Mouse (Mus musculus) kidney, adult 8-10 months (tissue): ENCODE measurements around the gene Zic5.
A peak's percentile ranks its signal among the peaks of the same experiment; 100 is the strongest.

Source experiments
- DNase-seq, 2 experiments: peaks; one replicate each; pipeline ENCODE4 v3.0.0; 2022

Gene Zic5

DNA sequence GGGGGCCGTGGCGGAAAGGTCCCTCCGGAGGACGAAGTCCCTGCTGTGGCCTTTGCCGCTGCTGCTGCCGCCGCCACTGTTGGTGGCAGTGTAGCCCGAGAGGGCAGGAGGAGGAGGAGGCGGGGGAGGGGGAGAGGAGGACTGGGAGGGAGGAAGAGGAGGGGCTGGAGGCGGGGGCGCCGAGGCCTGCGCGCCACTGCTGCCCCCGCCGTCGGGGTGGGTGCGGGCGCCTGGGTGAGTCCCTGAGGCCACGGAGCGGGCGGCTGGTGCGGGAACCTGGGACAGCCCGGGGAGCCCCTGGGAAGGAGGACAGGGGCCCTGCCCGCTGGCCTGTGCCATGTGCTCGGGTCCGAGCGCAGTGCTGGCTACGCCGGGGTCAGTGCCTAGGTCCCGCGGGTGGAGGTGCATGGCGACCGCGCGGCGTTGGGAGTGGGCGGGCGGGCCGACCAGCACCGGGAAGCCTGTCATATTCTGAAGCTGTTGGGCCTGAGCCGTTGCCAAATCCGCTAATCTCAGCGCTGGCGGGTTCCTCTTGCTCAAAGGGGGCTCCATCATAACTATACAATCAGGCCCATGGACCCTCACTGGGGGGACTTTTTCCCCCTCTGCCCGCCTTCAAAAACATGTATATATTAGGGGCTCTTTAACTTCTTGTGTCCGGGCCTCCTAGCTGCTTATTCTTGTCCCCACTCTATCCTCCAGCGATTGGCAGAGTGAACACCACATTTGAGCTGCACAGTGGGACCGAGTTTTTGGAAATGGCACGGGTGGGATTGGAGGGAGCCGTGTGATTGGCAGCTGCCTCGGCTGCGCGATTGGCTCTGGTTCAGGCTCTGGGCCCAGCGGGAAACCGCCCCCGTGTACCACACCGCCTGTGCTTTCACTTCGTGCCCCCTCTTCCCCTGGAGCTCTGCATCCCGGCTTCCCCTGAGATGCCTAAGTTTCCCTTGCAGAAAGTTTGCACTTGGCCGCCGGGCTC lies at the start of gene Zic5:
Zic5 (minus strand) TSS at position 915 of the 979 bp plus-strand sequence.
- no peak for DNase-seq

GRCm38 (mm10) chr14:122513511-122514036 lies 48.1 kb upstream of the Zic5 start:
- DNase-seq = no peak

GRCm38 (mm10) chr14:122511519-122511918 lies 46.0 kb upstream of the Zic5 start:
- DNase-seq = peak in 1 of 2 experiments; percentile 27

DNA sequence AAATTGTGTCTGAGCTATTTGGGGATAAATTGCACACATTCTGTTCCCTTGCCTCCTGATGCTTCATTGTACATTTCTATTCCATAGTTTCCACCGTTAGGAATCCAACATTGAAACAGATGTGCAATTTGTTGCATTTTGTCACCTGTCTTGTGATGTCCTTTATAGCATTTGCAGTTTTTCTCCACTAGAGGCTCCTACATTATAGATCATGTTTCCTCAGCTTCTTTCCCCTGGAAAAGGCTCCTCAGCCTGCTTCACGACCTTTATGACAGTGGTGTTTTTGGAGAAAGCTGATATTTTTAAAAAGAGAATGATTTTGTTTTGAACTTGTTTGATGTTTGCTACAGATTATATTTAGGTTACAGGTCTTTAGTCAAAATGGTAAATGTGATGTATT lies 43.6 kb upstream of the Zic5 start:
- no peak for DNase-seq

- no peak for DNase-seq
Observed at GRCm38 (mm10) chr14:122492015-122492414, 26.5 kb upstream of the Zic5 start.

DNA sequence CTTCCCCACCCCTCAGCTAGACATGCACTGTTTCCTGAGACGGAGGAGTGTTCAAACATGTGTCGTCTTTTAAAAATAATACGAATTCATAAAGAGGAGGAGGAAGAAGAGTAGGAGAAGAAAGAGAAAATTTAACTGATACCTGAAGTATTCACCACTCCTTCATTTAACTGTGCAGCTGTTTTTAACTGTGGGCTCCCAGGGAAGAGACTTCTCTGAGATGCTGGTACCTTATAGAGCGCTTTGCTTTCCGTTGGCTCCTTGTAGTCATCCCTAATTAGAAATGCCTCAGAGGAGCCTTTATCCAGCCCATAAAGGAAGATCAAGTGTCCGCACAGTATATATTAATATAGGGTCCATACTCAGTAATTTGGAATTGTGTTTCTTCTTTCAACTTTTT lies 26.0 kb upstream of the Zic5 start:
- DNase-seq = no peak

DNA sequence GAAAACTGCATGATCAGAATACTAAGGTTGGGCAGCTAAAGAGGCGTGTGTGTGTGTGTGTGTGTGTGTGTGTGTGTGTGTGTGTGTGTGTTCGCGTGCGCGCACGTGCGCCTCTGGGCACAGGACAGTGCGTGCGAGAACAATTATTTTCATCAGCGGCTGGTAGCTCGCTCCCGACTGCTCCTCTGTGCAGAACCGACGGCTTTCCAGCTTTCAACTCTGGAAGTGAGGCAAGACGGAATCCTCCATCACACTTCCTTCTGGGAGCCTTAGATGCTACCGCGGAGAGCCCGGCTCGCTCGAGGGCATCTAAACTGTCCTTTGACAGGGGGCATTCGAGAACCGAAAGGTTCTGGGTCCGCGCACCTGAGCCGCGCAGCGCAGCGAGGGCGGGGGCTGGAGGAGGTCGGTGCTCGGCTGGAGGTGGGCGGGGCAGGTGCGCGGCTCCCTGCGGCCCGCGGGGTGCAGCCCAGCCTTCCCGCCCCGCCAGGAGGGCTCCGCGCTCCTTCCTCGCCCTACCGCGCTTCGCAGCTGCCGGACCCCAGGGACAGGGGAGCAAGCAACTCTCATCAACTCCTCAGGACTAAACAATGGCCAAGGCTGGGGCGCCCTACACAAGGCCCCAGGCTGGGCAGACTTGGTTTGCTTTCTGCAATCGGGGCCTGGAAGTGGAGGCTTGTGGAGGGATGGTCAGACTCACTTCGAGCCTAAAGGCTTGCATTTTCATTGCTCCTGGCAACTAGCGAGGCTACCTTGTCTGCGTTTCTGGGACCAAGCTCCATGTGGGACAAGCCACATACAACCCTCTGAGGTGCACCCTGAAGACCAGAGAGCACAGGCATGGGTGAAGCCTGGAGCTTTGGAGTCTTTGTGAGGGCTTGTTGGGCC lies 25.2 kb upstream of the Zic5 start, which contains the start of gene Gm10837:
Gm10837 (plus strand) TSS at position 146 of the 888 bp plus-strand sequence.
- DNase-seq = no peak

GRCm38 (mm10) chr14:122489686-122490414 lies 24.4 kb upstream of the Zic5 start:
- DNase-seq = no peak

DNA sequence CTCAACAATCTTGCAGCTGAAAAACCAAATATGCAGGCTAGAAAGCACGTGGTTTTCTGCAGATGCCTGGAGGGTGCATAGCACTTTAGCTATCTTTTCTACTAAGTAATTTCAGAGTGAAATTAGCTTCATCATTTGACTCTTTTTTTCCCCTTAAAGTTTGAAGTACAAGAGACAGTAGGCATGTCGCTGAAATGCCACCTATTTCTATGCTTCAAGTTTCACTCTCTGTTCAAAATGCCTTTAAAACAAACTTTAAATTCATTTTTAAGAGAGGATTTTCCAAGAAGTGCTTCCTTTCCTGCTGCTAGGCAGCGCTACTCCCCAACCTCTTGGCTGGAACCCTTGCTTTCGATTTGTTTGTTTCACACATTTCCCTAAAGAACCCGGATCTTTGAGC lies 23.6 kb upstream of the Zic5 start:
- DNase-seq = no peak

GRCm38 (mm10) chr14:122487366-122487765 lies 21.9 kb upstream of the Zic5 start:
- DNase-seq = no peak

DNA sequence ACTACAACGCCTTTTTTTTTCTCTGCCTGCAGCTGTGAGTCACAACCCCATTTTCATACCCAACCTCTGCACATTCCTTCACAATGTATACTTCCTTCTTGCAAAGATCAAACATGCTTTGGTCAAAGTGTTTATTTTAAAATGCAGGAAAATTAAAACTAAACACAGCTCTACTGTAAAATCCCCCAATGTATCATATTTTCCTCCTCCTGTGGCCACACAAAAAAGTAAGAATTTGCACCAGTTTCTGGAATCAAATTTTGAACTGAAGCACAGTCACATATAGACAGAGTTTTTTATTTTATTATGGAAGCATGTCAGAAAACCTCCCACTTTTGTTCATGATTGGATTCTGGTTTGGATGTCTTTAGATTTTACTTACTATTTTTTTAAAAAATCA lies 21.1 kb upstream of the Zic5 start:
- no peak for DNase-seq

DNA sequence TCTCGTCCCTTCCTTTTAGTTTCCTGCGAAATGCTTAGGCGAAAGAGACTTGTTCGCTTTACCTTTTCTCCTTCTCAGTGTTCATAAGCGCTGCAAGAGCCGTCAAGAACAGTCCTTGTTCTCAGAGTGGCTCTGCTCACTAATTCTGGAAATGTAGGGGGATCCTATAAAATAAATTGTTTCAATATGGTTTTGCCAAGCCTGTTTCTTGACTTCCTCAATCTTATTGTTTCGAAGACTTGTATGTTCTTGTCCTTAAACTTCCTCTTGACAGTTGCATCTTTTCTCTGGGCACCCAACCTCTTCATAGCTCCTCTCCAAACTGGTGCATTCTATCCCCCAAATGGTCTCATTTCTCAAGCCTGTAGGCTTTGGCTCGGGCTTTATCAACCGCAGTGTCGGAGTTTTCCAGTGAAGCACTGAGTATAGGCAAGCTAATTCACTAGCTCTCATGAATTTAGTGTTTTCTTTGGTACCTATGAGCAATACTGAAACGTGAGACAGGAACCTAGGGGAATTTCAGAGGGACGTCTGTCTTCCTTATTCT lies 20.2 kb upstream of the Zic5 start:
- DNase-seq = no peak

DNA sequence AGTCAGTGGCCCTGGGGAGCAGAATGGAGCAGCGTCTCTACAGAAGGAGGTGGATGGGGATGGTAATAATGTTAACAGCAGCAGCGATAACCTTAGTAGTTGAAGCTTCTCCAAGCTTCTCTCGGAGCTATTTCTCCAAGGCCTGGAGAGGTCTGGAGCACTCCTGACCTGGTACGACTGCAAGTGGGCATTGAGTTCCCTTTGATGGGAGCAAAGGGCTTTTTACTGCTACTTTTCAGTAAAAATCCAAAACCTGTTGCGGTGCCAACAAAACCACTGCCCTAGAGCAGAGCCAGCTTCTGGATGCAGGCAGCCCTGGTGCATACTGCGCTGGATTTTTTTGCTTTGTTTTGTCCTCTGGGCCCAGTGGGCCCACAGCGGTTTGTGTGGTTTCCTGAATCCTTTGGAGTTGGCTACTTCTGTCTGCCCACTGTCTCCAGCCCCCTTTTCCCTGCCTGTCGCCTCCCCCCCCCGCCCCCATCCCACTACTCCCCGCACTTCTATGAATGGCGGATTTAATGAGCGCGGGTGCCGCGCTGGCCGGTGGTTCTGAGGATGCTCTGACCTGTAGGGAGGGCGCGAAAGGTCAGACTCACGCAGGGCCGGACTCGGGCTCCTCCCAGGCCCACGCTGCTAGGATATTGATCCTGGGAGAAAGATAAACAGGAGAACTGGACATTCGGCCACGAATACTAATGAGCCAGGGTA lies 19.5 kb upstream of the Zic5 start:
- DNase-seq = no peak

DNA sequence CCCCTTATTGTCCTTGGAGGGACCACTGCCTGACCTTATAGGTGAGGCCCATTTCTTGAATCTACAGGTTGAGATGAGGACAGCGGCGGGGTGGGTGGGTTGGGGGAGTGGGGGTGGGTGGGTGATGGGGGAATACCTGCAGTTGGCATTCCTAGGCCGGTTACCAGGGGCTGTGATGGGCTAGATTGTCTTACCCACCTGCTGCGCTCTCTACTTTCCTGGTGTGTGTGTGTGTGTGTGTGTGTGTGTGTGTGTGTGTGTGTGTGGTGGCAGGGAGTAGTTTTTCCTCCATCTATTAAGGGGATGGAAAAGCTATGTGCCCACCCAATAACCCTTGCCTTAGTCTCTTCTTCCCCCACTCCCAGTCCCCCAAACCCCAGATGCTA lies 19.0 kb upstream of the Zic5 start:
- DNase-seq = no peak

DNA sequence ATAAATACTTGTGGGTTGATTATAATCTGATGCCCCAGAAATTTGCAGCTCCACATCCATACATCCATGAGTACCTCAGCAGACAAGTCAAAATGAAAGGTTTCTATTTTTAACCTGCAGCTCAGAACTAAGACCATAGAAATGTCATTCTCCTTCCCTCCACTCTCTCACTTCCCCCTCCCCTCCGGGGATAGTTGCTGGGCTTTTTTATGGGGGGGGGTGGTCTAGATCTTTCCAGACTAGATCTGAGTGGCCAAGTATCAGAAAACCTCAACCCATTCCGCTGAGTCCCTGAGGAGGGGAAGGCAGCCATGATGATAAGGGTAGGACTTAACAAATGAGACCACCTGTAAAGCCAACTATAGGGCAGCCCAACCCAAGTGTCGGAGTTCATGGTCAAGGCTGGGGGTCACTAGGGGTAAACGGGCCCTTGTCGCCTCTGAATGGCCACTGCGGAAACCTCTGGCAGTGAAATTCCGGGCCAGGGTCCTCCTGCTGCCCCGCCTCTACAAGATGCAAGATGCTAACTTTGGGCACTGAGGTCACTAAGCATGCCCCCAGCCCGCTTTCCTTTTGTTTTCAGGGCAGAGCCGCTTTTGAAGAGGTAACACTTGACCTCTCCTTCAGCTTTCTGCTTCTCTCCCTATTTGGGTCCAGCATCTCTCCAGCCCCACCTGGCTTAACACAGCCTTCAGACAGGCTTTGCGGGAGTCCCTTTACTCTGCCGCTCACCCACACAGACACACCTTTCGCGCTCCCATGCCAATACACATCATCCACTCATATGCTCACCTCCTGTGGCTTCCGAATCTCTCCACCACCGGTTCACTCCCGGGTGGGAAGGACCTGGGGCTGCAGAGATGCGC lies 18.3 kb upstream of the Zic5 start:
- no peak for DNase-seq

GRCm38 (mm10) chr14:122483024-122483385 lies 17.5 kb upstream of the Zic5 start:
- DNase-seq = no peak

DNA sequence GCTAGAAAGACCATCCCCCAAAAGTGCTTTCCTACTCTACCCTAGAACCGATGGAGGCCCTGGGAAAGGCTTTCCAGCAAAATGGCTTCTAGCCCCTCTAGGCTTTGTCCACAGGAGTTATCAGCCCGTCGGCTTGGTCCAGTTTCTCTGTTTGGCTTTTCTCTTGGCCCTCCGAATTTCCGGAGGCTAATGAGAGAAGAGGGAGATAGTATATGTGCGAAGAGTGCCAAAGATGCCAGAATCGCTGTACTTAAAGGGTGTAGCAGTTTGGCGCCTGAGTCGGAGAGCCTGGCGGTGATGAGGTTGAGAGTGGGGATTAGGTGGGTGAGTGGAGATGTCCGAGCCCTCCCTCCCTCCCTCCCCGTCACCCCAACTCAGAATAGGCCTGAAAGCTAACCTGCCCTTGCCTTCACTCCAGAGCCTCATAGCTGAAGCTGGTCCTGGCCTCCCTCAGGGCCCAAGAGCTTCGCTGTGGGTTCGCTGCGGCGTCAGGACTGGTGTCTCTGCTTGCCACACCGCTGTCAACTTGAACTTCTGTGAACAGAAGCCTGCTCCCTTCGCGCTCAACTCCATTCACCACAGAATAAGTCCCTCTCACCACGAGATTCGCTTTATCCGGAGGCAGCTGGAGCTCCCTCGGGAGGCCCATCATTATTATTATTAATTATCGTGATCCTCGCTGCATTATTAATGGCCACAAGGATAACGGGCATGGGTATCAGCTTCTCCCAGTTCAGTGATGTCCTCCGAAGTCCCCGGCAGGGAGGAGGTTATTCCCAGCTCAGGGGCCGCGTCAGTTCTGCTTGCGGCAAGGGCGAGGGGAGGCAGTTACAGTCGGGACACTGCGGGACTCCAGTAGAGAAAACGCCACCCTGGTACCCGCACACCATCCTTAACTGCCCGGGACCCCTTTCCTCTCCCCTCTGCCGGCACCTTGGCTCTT lies 16.9 kb upstream of the Zic5 start:
- DNase-seq = no peak

GRCm38 (mm10) chr14:122481181-122481580 lies 15.7 kb upstream of the Zic5 start:
- DNase-seq = no peak

GRCm38 (mm10) chr14:122480355-122480754 lies 14.9 kb upstream of the Zic5 start:
- DNase-seq = no peak
